Mouse (Mus musculus) liver, embryonic 14.5 days (tissue): Measurements from ENCODE around the gene Clint1.

Experiments
- CTCF ChIP-seq: IDR thresholded peaks from 2 replicates; pipeline ENCODE4 v1.5.1; 2016; ENCODE audit warnings: antibody characterized with exemption, low read depth, control low read depth
- EP300 ChIP-seq: IDR thresholded peaks from 2 replicates; pipeline ENCODE4 v1.6.1; 2016; ENCODE audit warnings: antibody characterized with exemption, low read depth

- no peak for TF ChIP-seq CTCF
- no peak for TF ChIP-seq EP300
Observed at GRCm38 (mm10) chr11:45908070-45908469, 56.2 kb downstream of the Clint1 start.
